Mouse (Mus musculus) intestine, embryonic 15.5 days (tissue): ENCODE results near the gene Fanca. TPM values are rescaled to one million over a fixed set of nuclear protein-coding genes. Genes with fewer than 3 reads are reported as not detected.
"Not testable (repeated sequence)": the region's sequence is repeated elsewhere in the genome, so short reads cannot be mapped to it uniquely, and the experiment has no call there.

Experiments used
- ATAC-seq: fragments of 200-750 bp; cut with Nextera tagmentation; 2 replicates; pipeline ENCODE4 v1.8.0; 2017; ENCODE audit warnings: moderate TSS enrichment, moderate library complexity
- H3K27ac ChIP-seq: fragments of 300-500 bp; sonication (generic); 2 replicates; pipeline ENCODE4 v1.5.1; 2015; ENCODE audit warnings: mild to moderate bottlenecking, inconsistent platforms
- H3K27me3 ChIP-seq: fragments of 300-500 bp; sonication (generic); replicated peaks from 2 replicates; pipeline ENCODE4 v1.6.1; 2015; ENCODE audit warnings: inconsistent platforms
- H3K36me3 ChIP-seq: fragments of 300-500 bp; sonication (generic); 2 replicates; pipeline ENCODE4 v1.6.1; 2015; ENCODE audit warnings: inconsistent platforms
- H3K4me1 ChIP-seq: fragments of 300-500 bp; sonication (generic); replicated peaks from 2 replicates; pipeline ENCODE4 v1.6.1; 2015; ENCODE audit warnings: inconsistent platforms
- H3K4me2 ChIP-seq: fragments of 300-500 bp; sonication (generic); replicated peaks from 2 replicates; pipeline ENCODE4 v1.6.1; 2015; ENCODE audit warnings: mild to moderate bottlenecking, inconsistent platforms
- H3K4me3 ChIP-seq: fragments of 300-500 bp; sonication (generic); replicated peaks from 2 replicates; pipeline ENCODE4 v1.5.1; 2015; ENCODE audit warnings: inconsistent platforms
- H3K9ac ChIP-seq: fragments of 300-500 bp; sonication (generic); 2 replicates; pipeline ENCODE4 v1.6.1; 2015; ENCODE audit warnings: inconsistent platforms
- H3K9me3 ChIP-seq: fragments of 300-500 bp; sonication (generic); 2 replicates; pipeline ENCODE4 v1.6.1; 2016; ENCODE audit warnings: inconsistent platforms
- WGBS: fragments of 180-500 bp; shearing (Covaris S2); methylation state at CpG from one replicate; pipeline ENCODE4 v1.1.7; 2015; 5-methylcytosine and 5-hydroxymethylcytosine counted together
- polyA plus RNA-seq: library from polyadenylated mRNA; unstranded; fragments of >200 nt; fragmentation: Nextera tagmentation; extraction: Ambion mirVana; gene quantifications from 2 replicates; pipeline ENCODE4 v1.2.1, GENCODE M21; 2015

The Fanca gene
- polyA plus RNA-seq, 1 experiment from 2014 or later, result 21.8 TPM

DNA sequence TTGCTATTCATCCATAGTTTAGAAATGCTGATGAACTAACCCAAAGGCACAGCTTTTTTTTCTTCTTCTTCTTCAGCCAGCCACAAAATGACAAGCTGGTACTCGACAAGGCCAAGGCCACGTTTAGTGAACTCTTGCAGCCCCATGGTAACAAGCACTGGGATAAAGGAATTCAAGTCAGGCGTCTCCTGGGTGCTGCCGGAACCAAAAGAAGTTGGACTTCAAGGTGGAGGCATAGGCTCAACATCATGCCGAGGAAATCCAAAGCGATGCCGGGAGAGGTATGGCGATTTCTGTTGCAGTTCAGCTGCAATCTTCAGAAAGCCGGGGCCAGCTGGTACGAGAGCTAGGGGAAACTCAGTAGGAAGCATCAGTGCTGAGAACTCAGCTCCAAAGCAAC, 79.0 kb downstream of the Fanca start:
- no peak for ATAC-seq
- Histone ChIP-seq H3K9ac (no peak overlapping the region), H3K4me1 (peaks cover 18% of the 10 kb centered on the region), H3K4me3 (no peak overlapping the region), H3K27ac (no peak overlapping the region), H3K36me3 (0 out of 2 replicates have a peak, but pooled peaks cover 4% of the 10 kb centered on the region), H3K4me2 (no peak overlapping the region), H3K9me3 (no peaks in the 10 kb centered on the region), H3K27me3 (peaks cover 11% of the 10 kb centered on the region)
- 91% methylated on average over 10 of the region's 10 CpGs for WGBS

DNA sequence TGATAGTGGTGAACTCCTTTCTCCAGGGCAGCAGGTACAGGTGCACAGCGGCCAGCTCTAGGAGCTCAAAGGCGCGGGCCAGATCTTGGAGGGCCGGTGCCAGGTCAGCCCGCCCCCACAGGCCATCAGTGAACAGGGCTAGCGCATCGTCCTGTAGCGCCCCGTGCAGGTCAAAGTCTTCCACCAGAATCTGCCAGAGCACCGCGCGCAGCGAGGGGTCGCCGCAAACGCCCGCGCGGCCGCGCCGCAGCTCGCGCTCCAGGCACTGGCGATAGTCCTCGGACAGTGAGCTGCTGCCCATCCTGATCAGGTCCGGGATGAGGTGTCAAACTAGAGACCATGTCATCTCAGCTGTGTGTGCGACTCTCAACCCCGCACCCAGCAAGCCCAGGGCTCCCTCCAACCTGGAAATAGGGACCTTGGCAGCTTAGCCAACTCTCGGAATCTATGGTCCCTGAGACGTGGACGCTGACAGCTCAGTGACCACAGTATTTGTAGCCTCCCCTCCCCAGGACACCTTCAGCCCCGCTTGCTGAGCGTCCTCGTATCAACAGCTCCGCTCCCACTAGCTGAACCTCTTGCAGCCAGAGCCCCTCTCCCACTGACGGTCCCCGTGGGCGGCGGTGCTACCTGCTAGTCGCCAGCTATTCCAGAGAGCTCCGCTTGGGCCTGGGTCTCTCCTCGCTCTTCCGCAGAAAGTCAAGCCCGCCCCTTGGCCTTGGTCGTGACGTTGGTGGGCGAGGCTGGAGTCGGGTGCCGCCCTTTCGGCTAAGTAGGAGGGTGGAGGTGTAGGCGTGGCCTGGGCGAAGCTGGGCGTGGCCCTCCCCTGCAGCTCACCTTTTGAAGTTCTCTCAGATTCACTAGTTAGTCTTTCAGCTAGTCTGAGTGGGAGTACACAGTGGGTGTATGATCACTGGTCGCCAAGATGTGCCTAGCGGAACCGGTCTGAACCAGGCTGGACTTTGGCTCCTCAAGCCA, 82.6 kb downstream of the Fanca start, which contains the start of gene Spata2l:
Spata2l (minus strand) TSS at position 714 of the 978 bp plus-strand sequence.
- Histone ChIP-seq H3K4me3 (peak within 1 kb of the TSS; percentile 52), H3K27me3 (peaks cover 22% of the 10 kb centered on the region), H3K36me3 (no peaks in the 10 kb centered on the region), H3K9ac (peak within 1 kb of the TSS; percentile 39), H3K4me2 (peak within 1 kb of the TSS; percentile 91), H3K4me1 (peaks cover 18% of the 10 kb centered on the region), H3K27ac (no peak within 1 kb of the TSS), H3K9me3 (no peaks in the 10 kb centered on the region)
- ATAC-seq, result peak; percentile 90
- under 1% methylated on average over 57 of the region's 57 CpGs for WGBS

DNA sequence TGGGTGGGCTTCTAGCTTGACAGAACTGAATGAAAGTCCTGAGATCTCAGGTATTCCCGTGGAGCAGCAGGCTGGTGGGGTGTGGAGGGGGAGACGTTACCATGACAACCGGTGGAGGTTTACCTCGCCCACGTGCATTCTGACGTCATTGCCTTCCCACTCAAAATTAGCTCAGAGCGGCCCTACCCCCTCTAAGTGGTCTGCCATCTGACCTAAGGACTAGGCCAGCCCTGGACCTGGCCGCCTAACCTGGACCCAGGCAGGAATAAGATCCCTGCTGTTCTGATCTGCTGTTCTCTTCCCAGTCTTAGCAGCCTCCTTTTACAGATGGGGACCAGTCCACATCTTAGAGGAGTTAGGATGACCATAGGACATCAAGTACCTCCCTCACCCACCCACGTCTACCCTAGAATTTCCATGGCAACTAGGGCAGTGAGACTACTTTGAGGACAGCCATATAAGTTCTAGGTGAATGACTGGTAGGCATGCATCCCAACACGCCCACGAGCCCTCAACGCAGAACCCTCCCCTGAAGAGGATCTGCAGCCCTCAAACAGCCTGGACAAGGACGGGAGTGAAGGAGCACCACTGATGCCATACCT, 83.4 kb downstream of the Fanca start:
- peaks cover 18% of the 10 kb centered on the region for H3K4me1 ChIP-seq
- no peaks in the 10 kb centered on the region for H3K36me3 ChIP-seq
- H3K27me3 ChIP-seq, result peaks cover 22% of the 10 kb centered on the region
- peak overlapping the region; percentile 91 for H3K4me2 ChIP-seq
- no peaks in the 10 kb centered on the region for H3K9me3 ChIP-seq
- ATAC-seq, result 0 out of 2 replicates have a peak, but pooled peaks have one; percentile 11
- H3K27ac ChIP-seq, result no peak overlapping the region
- 36% methylated on average over 13 of the region's 13 CpGs for WGBS
- peak overlapping the region; percentile 52 for H3K4me3 ChIP-seq
- peak overlapping the region; percentile 39 for H3K9ac ChIP-seq

DNA sequence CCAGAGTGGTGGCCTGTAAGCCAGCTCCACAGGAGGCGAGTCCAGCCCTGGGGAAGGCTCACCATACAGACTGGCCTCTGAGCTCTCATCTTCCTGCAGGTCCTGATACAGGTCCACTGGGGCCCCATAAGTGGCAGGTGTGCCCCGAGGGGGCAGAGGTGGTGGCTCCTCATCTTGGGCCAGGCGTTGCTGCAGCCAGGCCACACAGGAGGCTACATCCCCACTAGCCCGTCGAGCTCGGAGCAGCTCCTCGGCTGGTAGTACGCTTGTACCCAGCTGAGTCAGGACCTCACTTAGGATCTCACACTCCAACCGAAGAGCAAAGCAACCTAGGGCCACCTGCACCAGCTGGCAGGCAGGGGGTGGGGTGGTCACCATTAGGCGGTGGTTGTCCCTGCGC, 84.6 kb downstream of the Fanca start:
- Histone ChIP-seq H3K9me3 (no peaks in the 10 kb centered on the region), H3K4me3 (no peak overlapping the region), H3K27me3 (peaks cover 22% of the 10 kb centered on the region), H3K9ac (no peak overlapping the region), H3K4me1 (peaks cover 18% of the 10 kb centered on the region), H3K27ac (no peak overlapping the region), H3K4me2 (no peak overlapping the region), H3K36me3 (no peaks in the 10 kb centered on the region)
- 81% methylated on average over 11 of the region's 11 CpGs for WGBS
- ATAC-seq, result no peak

DNA sequence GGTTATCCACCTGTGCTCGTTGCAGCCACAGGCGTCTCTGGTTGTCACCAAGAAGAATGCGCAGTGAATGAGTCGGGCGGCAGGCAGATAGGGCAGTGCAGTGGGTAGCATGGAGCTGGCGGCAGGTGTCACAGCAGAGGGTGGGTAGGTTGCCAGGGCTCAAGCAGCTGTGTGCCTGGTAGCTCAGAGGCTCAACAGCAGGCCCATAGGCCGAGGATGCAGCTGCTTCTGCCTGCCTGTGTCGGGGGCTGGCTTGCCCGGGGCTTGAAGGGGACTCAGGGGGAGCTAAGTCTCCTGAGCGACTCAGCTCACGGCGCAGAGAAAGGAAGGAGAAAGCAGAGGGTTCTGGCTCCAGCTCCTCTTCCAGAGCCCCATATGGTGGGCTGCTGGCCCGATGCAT, 85.1 kb downstream of the Fanca start:
- H3K4me2 ChIP-seq, result no peak overlapping the region
- 65% methylated on average over 13 of the region's 13 CpGs for WGBS
- H3K9ac ChIP-seq, result no peak overlapping the region
- H3K27ac ChIP-seq, result no peak overlapping the region
- no peaks in the 10 kb centered on the region for H3K36me3 ChIP-seq
- H3K27me3 ChIP-seq, result peaks cover 22% of the 10 kb centered on the region
- H3K4me3 ChIP-seq, result no peak overlapping the region
- no peak for ATAC-seq
- peaks cover 18% of the 10 kb centered on the region for H3K4me1 ChIP-seq
- no peaks in the 10 kb centered on the region for H3K9me3 ChIP-seq

DNA sequence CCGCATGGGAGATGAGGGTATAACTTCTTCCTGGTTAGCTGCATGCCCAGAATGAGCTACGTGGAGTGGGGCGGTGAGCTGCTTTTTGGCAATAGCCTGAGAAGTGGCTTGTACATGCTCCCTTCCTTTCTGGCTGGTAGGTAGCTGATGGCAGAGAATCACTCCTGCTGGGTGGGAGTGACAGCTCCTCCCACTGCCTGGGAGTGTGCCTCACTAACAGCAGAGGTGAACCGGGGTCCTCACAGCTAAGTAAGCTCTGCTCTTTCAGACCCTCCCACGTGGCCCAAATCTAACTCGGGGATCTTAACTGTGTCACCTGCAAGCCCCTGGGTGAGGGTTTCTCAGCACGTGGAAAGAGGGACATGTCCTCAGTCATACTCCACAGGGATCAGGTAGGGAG, 85.8 kb downstream of the Fanca start:
- no peak for ATAC-seq
- Histone ChIP-seq H3K9me3 (no peaks in the 10 kb centered on the region), H3K27me3 (peaks cover 22% of the 10 kb centered on the region), H3K4me2 (no peak overlapping the region), H3K36me3 (0 out of 2 replicates have a peak, but pooled peaks cover 2% of the 10 kb centered on the region), H3K9ac (no peak overlapping the region), H3K4me3 (no peak overlapping the region), H3K4me1 (peaks cover 18% of the 10 kb centered on the region), H3K27ac (no peak overlapping the region)
- 29% methylated on average over 7 of the region's 7 CpGs for WGBS

DNA sequence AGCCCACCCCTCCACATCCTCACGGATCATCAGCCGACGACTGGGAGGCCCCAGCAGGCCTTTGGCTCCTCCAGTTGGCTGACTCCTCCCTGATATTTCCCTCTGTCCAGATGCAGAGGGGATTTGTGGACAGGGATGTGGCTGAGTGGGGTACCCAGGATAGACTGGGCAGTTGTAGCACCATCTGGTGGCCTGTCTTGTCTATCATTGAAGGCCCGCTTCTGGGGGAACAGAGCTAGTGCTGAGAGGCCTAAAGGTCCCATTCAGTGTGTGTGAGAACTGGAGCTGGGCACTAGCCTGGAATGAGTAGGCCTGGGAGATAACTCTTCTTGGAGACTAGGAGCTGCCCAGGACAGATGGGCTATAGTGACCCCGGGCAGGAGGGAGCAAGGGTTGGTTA, 86.6 kb downstream of the Fanca start:
- WGBS, result 51% methylated on average over 5 of the region's 5 CpGs
- Histone ChIP-seq H3K4me3 (no peak overlapping the region), H3K27ac (no peak overlapping the region), H3K9me3 (no peaks in the 10 kb centered on the region), H3K27me3 (peaks cover 22% of the 10 kb centered on the region), H3K4me2 (no peak overlapping the region), H3K4me1 (peaks cover 15% of the 10 kb centered on the region), H3K9ac (no peak overlapping the region), H3K36me3 (0 out of 2 replicates have a peak, but pooled peaks cover 2% of the 10 kb centered on the region)
- no peak for ATAC-seq

DNA sequence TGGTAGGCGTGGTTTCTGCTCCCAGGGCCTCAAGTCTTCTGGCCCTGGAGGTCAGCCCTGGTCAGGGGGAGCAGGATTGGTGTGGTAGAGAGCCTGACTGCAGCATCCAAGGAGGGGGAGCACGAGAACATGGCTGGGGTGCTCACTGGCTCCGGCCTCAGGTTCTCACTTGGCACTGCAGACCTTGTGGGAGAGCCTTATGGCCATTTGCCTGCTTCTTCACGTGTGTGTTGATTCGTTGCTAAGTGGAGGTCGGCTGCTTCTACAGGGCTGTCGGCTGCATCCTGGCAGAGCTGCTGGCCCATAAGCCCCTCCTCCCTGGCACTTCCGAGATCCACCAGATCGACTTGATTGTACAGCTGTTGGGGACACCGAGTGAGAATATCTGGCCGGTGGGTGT, 88.0 kb downstream of the Fanca start:
- H3K4me1 ChIP-seq, H3K4me2 ChIP-seq, H3K9me3 ChIP-seq, ATAC-seq, H3K27ac ChIP-seq, H3K36me3 ChIP-seq, H3K9ac ChIP-seq, H3K4me3 ChIP-seq: not testable (repeated sequence)
- H3K27me3 ChIP-seq, result peaks cover 20% of the 10 kb centered on the region
- 81% methylated on average over 11 of the region's 11 CpGs for WGBS

DNA sequence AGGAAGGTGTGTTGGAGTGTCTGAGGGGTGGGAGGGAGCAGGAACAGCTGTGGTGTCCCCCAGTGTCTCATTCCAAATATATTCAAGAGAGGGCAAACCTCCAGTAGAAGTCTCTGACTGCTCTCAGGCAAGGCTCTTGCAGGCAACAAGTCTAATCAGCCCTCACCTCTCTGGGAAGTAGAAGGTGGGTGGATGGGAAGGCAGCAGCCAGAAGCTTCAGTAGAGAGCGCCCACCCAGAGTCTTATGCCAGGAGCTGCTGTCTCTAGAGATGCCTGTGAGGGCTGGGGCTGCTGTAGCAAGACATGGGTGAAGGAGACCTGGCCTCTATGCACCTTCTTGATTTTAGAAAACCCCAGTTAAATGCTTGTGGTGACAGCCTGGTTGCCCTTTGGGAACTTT, 90.0 kb downstream of the Fanca start:
- no peaks in the 10 kb centered on the region for H3K9me3 ChIP-seq
- no peak overlapping the region for H3K4me3 ChIP-seq
- H3K27me3 ChIP-seq, result peaks cover 2% of the 10 kb centered on the region
- peaks cover 4% of the 10 kb centered on the region; the same call in 1 of the 2 replicates for H3K4me1 ChIP-seq
- WGBS, result 97% methylated on average over 1 of the region's 1 CpGs
- H3K9ac ChIP-seq, result no peak overlapping the region
- H3K4me2 ChIP-seq, result no peak overlapping the region
- ATAC-seq, result no peak
- no peak overlapping the region for H3K27ac ChIP-seq
- H3K36me3 ChIP-seq, result 0 out of 2 replicates have a peak, but pooled peaks cover 2% of the 10 kb centered on the region

DNA sequence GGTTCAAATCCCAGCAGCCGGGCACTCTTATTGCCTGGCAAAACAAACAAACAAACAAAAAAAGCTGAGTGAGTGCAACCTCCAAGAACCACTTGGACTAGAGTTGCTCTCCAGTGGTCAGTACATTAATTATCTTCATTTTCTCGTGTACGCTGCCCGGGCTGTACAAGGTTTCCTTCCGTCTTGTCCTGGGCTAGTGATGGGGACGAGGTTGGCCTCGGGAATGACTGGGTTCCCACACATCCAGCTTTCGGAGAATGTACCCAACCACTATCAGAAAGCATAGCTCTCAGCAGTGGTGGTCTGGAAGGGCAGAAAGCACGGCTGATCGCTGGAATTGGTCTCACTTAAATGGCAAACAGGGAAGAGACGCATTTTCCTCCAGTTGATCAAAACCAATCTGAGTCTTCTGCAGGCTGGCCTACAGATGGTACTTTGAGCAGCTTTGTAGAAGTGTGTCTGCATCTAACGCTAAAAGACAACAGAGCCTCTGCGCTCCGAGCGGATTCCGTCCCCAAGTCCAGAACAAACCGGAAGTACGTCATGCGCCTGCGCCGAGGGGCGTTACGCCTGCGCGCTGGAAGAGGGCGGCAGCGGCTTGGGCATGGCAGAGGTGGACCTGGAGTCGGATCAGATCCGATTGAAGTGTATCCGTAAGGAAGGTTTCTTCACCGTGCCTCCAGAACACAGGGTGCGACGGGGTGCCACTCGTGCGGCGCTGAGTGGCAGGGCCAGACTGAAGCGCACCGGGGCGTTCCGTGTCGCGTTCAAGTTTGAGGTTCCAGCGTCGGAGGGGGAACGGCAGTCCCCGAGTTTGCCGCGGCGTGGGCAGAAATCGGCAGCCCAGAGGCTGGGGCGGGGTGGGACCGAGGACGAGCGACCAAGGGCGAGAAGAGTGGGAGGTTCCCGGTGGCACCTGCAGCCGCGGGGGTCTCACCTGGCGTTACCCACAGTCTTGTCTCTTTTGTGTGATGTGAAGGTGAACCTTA, 93.8 kb downstream of the Fanca start, which contains the start of gene Cdk10:
Cdk10 (plus strand) TSS at position 565 of the 989 bp plus-strand sequence.
- H3K9me3 ChIP-seq, result no peaks in the 10 kb centered on the region
- 0 out of 2 replicates have a peak, but pooled peaks cover 2% of the 10 kb centered on the region for H3K36me3 ChIP-seq
- peaks cover 4% of the 10 kb centered on the region; the same call in 1 of the 2 replicates for H3K4me1 ChIP-seq
- WGBS, result 2% methylated on average over 59 of the region's 59 CpGs
- H3K27me3 ChIP-seq, result no peaks in the 10 kb centered on the region
- H3K27ac ChIP-seq, result peak within 1 kb of the TSS; percentile 89
- peak within 1 kb of the TSS; percentile 90 for H3K9ac ChIP-seq
- H3K4me3 ChIP-seq, result peak within 1 kb of the TSS; percentile 81
- ATAC-seq, result peak; percentile 95
- H3K4me2 ChIP-seq, result peak within 1 kb of the TSS; percentile 87

DNA sequence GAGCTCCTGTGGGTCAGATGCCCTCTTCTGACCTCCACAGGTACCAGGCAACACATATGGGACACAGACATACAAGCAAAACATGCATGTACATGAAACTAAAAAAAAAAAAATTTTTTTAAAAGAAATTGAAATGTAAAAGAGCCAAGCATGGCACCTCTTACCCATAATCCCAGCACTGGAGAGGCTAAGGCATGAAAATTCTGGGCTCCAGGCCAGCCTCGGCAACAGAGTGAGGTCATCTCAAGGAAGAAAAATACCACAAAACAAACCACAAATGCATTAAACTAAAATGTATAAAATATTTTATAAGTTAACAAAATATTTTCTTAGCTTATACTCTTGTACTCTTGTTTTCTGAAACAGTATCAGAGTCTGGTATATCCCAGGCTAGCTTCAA, 97.5 kb downstream of the Fanca start:
- Histone ChIP-seq H3K27ac (no peak overlapping the region), H3K4me3 (no peak overlapping the region), H3K9ac (no peak overlapping the region), H3K4me1 (peaks cover 4% of the 10 kb centered on the region; the same call in 1 of the 2 replicates), H3K27me3 (no peaks in the 10 kb centered on the region), H3K4me2 (no peak overlapping the region), H3K36me3 (no peaks in the 10 kb centered on the region), H3K9me3 (no peaks in the 10 kb centered on the region)
- 56% methylated on average over 1 of the region's 1 CpGs for WGBS
- ATAC-seq, result no peak
